Mouse (Mus musculus) lung, embryonic 14.5 days (tissue): ENCODE results near the gene Cd247. TPM values are rescaled to one million over a fixed set of nuclear protein-coding genes. Genes with fewer than 3 reads are reported as not detected.

Experiments
- ATAC-seq: fragments of 200-750 bp; cut with Nextera tagmentation; 2 replicates; pipeline ENCODE4 v1.8.0; 2017; ENCODE audit warnings: mild to moderate bottlenecking, moderate TSS enrichment, moderate library complexity; ENCODE audit not compliant: insufficient read depth
- DNase-seq: peaks from one replicate; pipeline ENCODE4 v3.0.0-alpha.2; 2015
- H3K27ac ChIP-seq: fragments of 300-500 bp; sonication (generic); 2 replicates; pipeline ENCODE4 v1.5.1; 2014; ENCODE audit warnings: low read depth, mild to moderate bottlenecking, moderate library complexity
- H3K27me3 ChIP-seq: fragments of 300-500 bp; sonication (generic); 2 replicates; pipeline ENCODE4 v1.6.1; 2014; ENCODE audit warnings: low read length, control low read depth; ENCODE audit not compliant: insufficient read depth
- H3K36me3 ChIP-seq: fragments of 300-500 bp; sonication (generic); 2 replicates; pipeline ENCODE4 v1.6.1; 2014; ENCODE audit warnings: control low read depth; ENCODE audit not compliant: insufficient read depth
- H3K4me1 ChIP-seq: fragments of 300-500 bp; sonication (generic); 2 replicates; pipeline ENCODE4 v1.6.1; 2014; ENCODE audit warnings: antibody characterized with exemption, control low read depth; ENCODE audit not compliant: insufficient read depth
- H3K4me2 ChIP-seq: fragments of 300-500 bp; sonication (generic); 2 replicates; pipeline ENCODE4 v1.6.1; 2014; ENCODE audit warnings: mild to moderate bottlenecking
- H3K4me3 ChIP-seq: fragments of 300-500 bp; sonication (generic); 2 replicates; pipeline ENCODE4 v1.5.1; 2014; ENCODE audit warnings: low read depth, low read length
- H3K9ac ChIP-seq: fragments of 300-500 bp; sonication (generic); 2 replicates; pipeline ENCODE4 v1.6.1; 2014
- H3K9me3 ChIP-seq: fragments of 300-500 bp; sonication (generic); 2 replicates; pipeline ENCODE4 v1.6.1; 2016; ENCODE audit warnings: low read depth, low read length, control low read depth
- CTCF ChIP-seq: IDR thresholded peaks from 2 replicates; pipeline ENCODE4 v1.5.1; 2016; ENCODE audit warnings: antibody characterized with exemption, low read depth
- WGBS: fragments of 180-500 bp; shearing (Covaris S2); extraction: QIAGEN DNeasy Blood & Tissue Kit; methylation state at CpG from one replicate; pipeline ENCODE4 v1.1.7; 2014; 5-methylcytosine and 5-hydroxymethylcytosine counted together
- polyA plus RNA-seq: library from polyadenylated mRNA; unstranded; fragments of >200 nt; fragmentation: Nextera tagmentation; extraction: Ambion mirVana; gene quantifications from 2 replicates; pipeline ENCODE4 v1.2.1, GENCODE M21; 2014

Cd247 gene
- polyA plus RNA-seq, 1 experiment from 2014 or later: 1.5 TPM

DNA sequence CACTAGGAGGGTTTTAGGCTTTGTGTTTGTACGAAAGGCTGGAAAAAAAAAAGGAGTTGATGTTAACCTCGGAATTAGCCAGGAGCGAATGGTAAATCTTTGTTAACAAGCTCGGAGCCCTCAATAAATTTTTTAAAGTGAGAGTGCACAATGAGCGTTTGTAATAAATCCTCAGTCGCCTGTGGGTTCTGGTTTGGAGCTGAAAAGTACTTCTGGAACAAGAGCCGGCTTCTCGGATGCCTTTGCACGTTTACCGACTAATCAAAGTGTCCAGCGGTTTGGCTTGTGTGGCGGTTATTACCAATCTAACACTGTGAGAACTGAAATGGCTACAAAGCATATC, 46.1 kb downstream of the Cd247 start:
- Histone ChIP-seq H3K9ac (no peak overlapping the region), H3K36me3 (no peaks in the 10 kb centered on the region), H3K9me3 (no peaks in the 10 kb centered on the region), H3K4me2 (peak overlapping the region; percentile 40), H3K4me3 (no peak overlapping the region), H3K27ac (no peak overlapping the region), H3K4me1 (peaks cover 22% of the 10 kb centered on the region), H3K27me3 (0 out of 2 replicates have a peak, but pooled peaks cover 3% of the 10 kb centered on the region)
- no peak for ATAC-seq
- TF ChIP-seq CTCF: no peak
- peak; percentile 29 for DNase-seq
- WGBS: 26% methylated on average over 12 of the region's 12 CpGs

DNA sequence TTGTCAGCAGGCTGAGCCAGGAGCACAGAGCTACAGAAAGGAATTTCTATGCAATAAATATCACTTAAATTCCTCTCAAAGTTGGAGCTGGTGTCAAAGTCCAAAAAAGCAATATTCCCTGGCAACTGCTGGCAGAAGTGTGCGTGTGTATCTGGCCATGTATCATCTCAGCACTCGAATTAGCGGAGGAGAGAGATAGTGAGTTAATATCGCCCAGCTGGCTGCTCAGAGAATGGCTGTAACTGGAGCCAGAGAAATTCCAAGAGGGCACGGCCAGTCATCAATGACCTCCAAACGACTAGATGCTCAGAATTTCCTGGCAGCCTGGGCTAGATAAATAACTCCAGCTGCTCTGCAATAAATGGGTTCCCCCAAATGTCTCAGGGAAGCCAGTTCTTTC, 48.0 kb downstream of the Cd247 start:
- no peak for TF ChIP-seq CTCF
- no peaks in the 10 kb centered on the region for H3K9me3 ChIP-seq
- no peak overlapping the region for H3K4me3 ChIP-seq
- peaks cover 22% of the 10 kb centered on the region for H3K4me1 ChIP-seq
- H3K4me2 ChIP-seq: no peak overlapping the region
- H3K9ac ChIP-seq: no peak overlapping the region
- peak; percentile 69 for ATAC-seq
- peaks cover 13% of the 10 kb centered on the region for H3K27me3 ChIP-seq
- no peak overlapping the region for H3K27ac ChIP-seq
- DNase-seq: peak; percentile 75
- 14% methylated on average over 6 of the region's 6 CpGs for WGBS
- H3K36me3 ChIP-seq: no peaks in the 10 kb centered on the region

GRCm38 (mm10) chr1:165837546-165837945, 49.1 kb downstream of the Cd247 start:
- H3K27ac ChIP-seq: 0 out of 2 replicates have a peak overlapping the region, but pooled peaks have one; percentile 32
- H3K27me3 ChIP-seq: peaks cover 22% of the 10 kb centered on the region
- ATAC-seq (peak; percentile 64), DNase-seq (peak; percentile 86)
- no peak overlapping the region for H3K9ac ChIP-seq
- H3K36me3 ChIP-seq: no peaks in the 10 kb centered on the region
- no peaks in the 10 kb centered on the region for H3K9me3 ChIP-seq
- no peak overlapping the region for H3K4me3 ChIP-seq
- WGBS: 22% methylated on average over 8 of the region's 8 CpGs
- peak overlapping the region; percentile 32; the same call in 1 of the 2 replicates for H3K4me2 ChIP-seq
- no peak for TF ChIP-seq CTCF
- H3K4me1 ChIP-seq: peaks cover 22% of the 10 kb centered on the region

- H3K9ac ChIP-seq: no peak overlapping the region
- ATAC-seq: no peak
Observed at GRCm38 (mm10) chr1:165839201-165839600, 50.7 kb downstream of the Cd247 start.

DNA sequence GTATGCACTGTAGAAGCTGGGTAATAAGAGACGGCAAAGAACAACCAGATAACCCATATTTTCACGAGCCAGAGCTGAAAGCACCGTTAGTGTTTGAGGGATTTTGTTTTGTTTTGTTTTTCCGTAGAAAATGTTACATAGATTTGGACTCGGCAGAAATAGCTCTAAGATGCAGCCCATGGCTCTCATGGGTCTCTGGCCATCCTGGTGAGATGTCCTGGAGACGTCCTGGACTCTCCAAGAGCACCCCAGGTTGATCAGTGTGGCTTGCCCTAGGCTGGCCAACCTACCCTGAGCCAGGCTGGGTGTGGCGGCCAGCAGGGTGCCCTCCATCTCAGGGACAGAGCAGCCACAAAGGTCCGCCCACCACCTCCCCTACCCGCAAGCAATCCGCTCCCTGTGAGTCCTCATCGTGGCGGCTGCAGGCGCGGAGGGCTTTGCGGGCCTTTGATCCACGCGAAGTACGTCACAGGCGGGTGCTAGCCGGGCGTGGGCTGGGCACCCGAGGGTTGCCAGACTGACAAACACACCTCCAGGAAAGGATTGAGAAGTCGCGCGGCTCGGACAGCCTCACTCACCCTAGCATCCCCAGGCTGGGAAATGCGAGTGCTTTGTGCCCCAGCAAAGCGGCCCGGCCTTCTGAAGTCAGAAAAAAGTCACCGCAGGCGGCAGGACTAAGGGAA, 52.2 kb downstream of the Cd247 start:
- 12% methylated on average over 31 of the region's 31 CpGs for WGBS
- H3K27ac ChIP-seq: no peak overlapping the region
- H3K9me3 ChIP-seq: no peaks in the 10 kb centered on the region
- TF ChIP-seq CTCF: no peak
- no peaks in the 10 kb centered on the region for H3K36me3 ChIP-seq
- ATAC-seq (peak; percentile 9; the same call in 1 of the 2 replicates), DNase-seq (peak; percentile 50)
- peak overlapping the region; percentile 67 for H3K4me2 ChIP-seq
- peaks cover 41% of the 10 kb centered on the region for H3K27me3 ChIP-seq
- peaks cover 18% of the 10 kb centered on the region for H3K4me1 ChIP-seq
- peak overlapping the region; percentile 49 for H3K9ac ChIP-seq
- H3K4me3 ChIP-seq: peak overlapping the region; percentile 33

More at GRCm38 (mm10) chr1:165839201-165839600, 50.7 kb downstream of the Cd247 start:
- Histone ChIP-seq H3K4me3 (no peak overlapping the region), H3K4me2 (no peak overlapping the region), H3K36me3 (no peaks in the 10 kb centered on the region), H3K27me3 (peaks cover 30% of the 10 kb centered on the region), H3K9me3 (no peaks in the 10 kb centered on the region), H3K4me1 (peaks cover 19% of the 10 kb centered on the region), H3K27ac (no peak overlapping the region)
- no peak for DNase-seq
- WGBS: 73% methylated on average over 4 of the region's 4 CpGs
- no peak for TF ChIP-seq CTCF

DNA sequence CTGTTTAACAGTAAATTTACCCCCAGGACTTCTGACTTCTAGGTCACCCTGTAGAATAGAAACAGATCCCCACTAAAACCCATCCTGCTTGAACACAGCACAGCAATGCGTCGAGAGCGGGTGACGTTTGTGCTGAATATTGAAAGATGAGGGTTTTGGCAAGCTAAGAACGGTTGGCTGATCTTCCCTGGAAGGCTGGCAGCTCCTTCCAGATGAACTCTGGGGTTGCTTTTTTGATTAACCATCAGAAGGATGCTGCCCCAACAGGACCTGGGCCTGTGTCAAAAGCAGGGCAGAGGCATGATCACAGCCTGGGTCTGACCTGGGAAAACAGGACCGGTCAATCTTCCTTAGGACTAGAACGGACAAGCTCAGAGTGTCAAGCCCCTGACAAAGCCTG, 53.7 kb downstream of the Cd247 start:
- no peak overlapping the region for H3K9ac ChIP-seq
- no peak overlapping the region for H3K4me3 ChIP-seq
- no peak overlapping the region for H3K4me2 ChIP-seq
- H3K4me1 ChIP-seq: peaks cover 10% of the 10 kb centered on the region
- H3K27me3 ChIP-seq: peaks cover 47% of the 10 kb centered on the region
- no peaks in the 10 kb centered on the region for H3K9me3 ChIP-seq
- TF ChIP-seq CTCF: no peak
- H3K36me3 ChIP-seq: no peaks in the 10 kb centered on the region
- H3K27ac ChIP-seq: no peak overlapping the region
- DNase-seq (no peak), ATAC-seq (no peak)
- WGBS: 77% methylated on average over 7 of the region's 7 CpGs

- 54% methylated on average over 3 of the region's 3 CpGs for WGBS
- no peak overlapping the region for H3K4me2 ChIP-seq
- H3K36me3 ChIP-seq: no peaks in the 10 kb centered on the region
- TF ChIP-seq CTCF: no peak
- H3K9me3 ChIP-seq: no peaks in the 10 kb centered on the region
- DNase-seq: no peak
- H3K27ac ChIP-seq: no peak overlapping the region
- ATAC-seq: no peak
- peaks cover 47% of the 10 kb centered on the region for H3K27me3 ChIP-seq
- H3K4me3 ChIP-seq: no peak overlapping the region
- peaks cover 7% of the 10 kb centered on the region; the same call in 1 of the 2 replicates for H3K4me1 ChIP-seq
- H3K9ac ChIP-seq: no peak overlapping the region
Observed at GRCm38 (mm10) chr1:165843586-165843985, 55.1 kb downstream of the Cd247 start.
